Mouse (Mus musculus) kidney, adult 11 months (tissue): Measurements from ENCODE around the gene Smad6.

Experiments used
- DNase-seq: peaks from one replicate; pipeline ENCODE4 v3.0.0; 2022

Smad6 gene

GRCm38 (mm10) chr9:63909618-63910017, 112.2 kb downstream of the Smad6 start:
- DNase-seq: peak; percentile 60

GRCm38 (mm10) chr9:63904543-63904942, 117.3 kb downstream of the Smad6 start:
- no peak for DNase-seq
